Mouse (Mus musculus) megakaryocyte progenitor cell, adult 5-6 weeks (primary cell): ENCODE results near the gene Fbxl2. TPM values are rescaled to one million over a fixed set of nuclear protein-coding genes. Genes with fewer than 3 reads are reported as not detected.
A peak's percentile ranks its signal among the peaks of the same experiment; 100 is the strongest.

Experiments used
- ATAC-seq: replicated peaks from 2 replicates; pipeline ENCODE4 v1.8.0; 2016; ENCODE audit warnings: mild to moderate bottlenecking, moderate TSS enrichment, inconsistent platforms; ENCODE audit not compliant: poor library complexity
- total RNA-seq, 2 experiments: library from RNA; stranded (forward) in 1 of 2; stranded (reverse) in 1 of 2; fragments of 157-497, 149-512 nt in 1 of 2; fragments of 200-1000 nt in 1 of 2; gene quantifications; 2 replicates each; pipeline versions ENCODE4 v1.2.3 to v1.2.4; 2015 to 2017

Gene Fbxl2
- total RNA-seq, 2 experiments from 2014 or later = 0.67 to 2.0 TPM

DNA sequence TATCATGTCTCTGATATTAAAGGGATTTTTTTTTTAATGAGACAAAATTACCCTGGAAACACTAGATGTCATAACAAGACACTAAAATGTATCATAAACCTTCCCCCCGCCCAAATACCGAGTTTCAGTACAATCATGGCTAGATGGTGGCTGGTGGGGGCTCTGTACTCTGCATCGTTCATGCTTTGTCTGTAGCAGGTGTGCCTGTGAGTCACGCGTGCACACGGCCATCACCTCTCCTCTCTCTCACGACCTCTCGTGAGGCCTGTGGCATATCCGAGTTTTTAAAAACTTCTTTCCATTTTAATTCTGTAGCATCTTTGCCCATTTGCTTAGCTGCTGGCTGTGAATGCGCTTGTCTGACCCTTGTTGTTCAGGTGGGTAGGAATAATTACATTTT, 69.7 kb downstream of the Fbxl2 start:
- no peak for ATAC-seq

DNA sequence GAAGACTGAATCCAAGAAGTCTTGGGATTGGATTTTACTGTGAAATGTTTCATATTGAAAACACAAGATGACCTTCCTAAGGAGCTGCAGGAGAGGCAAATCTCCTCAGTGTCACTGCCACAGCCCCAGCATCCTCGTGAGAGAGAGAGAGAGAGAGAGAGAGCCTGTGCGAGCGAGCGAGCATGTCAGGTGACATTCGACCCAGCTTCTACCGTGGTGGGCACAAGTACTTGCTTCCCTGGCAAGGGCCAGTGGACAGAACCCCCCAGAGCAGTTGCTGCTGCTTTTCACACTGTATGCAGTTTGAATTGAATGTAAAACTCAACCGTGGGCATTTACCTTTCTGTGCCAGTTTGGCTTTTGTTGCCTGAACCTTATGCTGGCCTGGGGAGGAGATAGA, 70.5 kb downstream of the Fbxl2 start:
- ATAC-seq = no peak

- ATAC-seq = no peak
Measured at GRCm38 (mm10) chr9:113974945-113975344, 71.0 kb downstream of the Fbxl2 start.

DNA sequence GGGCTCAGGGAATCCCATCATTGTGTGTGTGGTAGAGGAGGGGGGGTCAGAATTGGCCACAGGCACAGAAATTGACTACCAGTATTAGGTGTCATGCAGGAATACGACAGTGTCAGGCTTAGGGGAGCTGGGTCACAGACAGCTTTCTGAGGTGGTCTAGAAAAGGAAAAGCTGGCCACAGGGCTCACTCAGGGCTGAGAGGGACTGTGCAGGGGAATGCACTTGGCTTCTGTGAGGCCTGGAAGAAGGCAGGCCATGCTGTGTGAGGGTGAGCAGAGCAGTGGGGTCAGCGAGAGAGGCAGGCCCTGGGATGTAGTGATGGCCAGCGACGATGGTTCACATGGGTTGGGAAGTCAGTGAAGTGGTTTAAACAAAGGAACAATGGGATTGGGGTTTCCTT, 72.1 kb downstream of the Fbxl2 start:
- no peak for ATAC-seq

DNA sequence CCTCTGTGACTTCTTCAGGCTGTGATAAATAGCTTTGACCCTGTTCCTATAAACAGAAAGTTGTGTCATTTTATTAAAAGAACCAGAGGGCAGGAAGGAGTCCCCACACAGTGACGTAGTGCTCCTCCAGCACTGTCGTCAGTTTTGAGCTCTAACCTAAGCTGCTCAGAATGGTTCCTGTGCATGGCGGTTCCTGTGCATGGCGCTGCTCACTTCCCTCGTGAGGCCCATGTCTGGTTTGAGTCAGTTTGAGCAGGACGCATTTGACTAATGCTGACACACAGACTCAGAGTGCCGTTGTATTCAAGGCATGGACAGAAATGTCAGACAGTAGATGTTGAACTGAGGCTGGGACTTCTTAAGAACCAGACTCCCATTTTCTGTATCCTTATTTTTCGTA, 74.4 kb downstream of the Fbxl2 start:
- no peak for ATAC-seq

GRCm38 (mm10) chr9:113970041-113970440, 76.0 kb downstream of the Fbxl2 start:
- ATAC-seq = peak; percentile 44

- ATAC-seq = peak; percentile 23; the same call in 1 of the 2 replicates
Measured at GRCm38 (mm10) chr9:113969399-113969798, 76.6 kb downstream of the Fbxl2 start.

- peak; percentile 91 for ATAC-seq
Measured at GRCm38 (mm10) chr9:113968967-113969366, 77.0 kb downstream of the Fbxl2 start.

GRCm38 (mm10) chr9:113966838-113967237, 79.2 kb downstream of the Fbxl2 start:
- no peak for ATAC-seq

DNA sequence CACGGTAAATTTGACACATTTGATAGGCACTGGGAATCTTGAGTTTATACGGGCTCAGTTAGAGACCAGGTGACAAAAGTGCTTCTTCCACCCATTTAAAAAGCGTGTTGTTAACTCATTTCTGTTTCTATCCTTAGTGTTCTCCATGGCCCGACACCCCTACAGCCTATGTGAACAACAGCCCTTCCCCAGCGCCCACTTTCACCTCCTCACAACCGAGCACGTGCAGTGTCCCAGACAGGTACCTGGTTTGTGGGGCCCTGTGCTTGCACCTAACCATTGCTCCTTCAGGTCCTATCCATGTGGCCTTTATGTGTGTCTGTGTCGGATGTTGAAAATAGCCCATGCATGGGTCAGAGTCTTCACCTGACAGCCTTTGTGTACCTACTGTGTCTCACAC, 81.6 kb downstream of the Fbxl2 start:
- ATAC-seq = no peak

DNA sequence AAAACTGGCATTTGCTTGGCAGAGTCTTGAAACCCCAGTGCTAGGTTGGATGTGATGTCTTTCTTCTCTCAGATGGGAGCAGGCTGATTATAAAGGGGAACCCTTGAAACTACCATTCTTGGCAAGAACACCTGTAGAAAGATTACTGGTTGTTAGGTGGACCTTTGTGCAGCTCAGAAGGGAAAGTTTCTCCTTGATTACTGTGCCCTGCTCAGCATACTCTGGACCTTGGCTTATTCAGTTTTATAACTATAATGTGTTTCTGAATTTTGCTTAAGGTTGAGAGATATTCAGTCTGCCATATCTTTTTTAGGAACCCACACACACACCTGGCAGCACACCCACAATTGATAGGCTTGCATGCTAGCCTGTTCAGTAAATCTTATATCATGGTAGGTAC, 82.3 kb downstream of the Fbxl2 start:
- peak; percentile 28 for ATAC-seq

DNA sequence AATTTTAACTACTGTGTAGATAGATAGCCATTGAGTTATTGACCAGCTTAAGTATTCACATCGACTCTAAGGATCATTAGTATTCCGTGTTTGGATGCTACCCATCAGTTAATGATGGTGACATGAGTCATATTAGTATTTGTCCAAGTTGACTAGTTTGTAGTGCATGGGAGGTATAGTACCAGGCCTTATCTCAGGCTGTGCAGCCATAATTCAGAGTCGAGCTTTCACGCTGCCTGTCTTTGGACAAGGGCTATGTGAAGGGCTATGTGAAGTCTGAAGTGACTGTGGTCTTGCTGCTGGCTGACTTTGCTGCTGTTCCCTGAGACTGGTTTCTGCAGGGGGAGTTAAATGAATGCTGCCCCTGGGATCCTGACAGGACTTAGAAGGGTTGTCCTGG, 88.2 kb downstream of the Fbxl2 start:
- ATAC-seq = no peak

DNA sequence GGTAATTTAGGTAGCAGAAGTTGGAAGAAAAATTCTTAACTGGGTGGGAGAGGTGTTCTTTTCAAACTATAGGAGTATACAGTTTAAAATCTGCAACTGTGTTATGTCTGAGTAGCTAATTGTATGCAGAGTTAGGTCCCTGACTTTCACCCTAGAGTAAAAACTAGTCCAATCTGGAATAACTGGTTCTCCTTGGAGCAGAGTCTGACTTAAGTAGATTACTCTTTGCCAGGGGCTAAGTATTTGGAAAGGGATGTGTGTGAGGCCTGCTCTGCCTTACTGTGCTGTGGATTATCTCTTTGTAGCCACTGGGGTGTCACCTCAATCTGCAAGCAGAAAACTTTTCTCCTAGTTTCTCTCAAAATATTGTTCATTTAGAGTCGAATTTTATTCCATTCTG, 98.8 kb downstream of the Fbxl2 start:
- ATAC-seq = no peak

DNA sequence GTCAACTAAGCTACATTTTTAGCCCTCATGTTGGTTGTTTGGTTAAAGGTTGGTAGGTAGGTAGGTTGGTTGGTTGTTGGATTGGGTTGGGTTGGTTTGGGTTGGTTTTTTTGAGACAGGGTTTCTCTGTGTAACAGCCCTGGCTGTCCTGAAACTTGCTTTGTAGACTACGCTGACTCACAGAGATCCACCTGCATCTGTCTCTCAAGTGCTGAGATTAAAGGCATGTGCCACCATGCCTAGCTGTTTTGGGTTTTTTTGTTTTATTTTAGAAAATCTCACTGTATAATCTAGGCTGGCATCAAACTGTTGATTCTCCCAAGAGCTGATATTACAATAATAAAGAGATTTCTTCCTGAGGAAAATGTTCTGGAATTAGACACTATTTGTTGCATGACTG, 102.6 kb downstream of the Fbxl2 start:
- no peak for ATAC-seq

- ATAC-seq = peak; percentile 92
Measured at GRCm38 (mm10) chr9:113941103-113941805, 104.7 kb downstream of the Fbxl2 start.

- no peak for ATAC-seq
Measured at GRCm38 (mm10) chr9:113939063-113939850, 106.7 kb downstream of the Fbxl2 start.

DNA sequence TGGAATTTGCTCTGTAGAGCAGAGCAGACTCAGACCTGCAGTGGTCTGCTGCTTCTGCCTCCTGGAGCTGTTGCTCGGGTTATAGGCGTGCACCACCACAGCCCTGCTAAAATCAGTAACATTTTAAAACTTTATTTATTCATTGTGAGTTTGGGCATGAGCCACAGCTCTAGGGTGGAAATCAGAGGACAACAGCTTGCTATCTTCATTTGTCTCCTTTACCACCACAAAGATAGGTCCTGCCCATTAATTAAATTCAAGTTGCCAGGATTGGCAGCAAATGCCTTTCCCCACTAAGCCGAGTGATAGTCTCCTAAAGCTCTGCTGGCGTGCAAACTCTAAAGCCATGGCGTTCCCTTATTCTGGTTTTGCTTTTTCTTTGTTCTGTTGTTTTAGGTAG, 110.4 kb downstream of the Fbxl2 start:
- ATAC-seq = peak; percentile 49

- no peak for ATAC-seq
Measured at GRCm38 (mm10) chr9:113932501-113932900, 113.5 kb downstream of the Fbxl2 start.

- ATAC-seq = peak; percentile 12
Measured at GRCm38 (mm10) chr9:113932100-113932470, 113.9 kb downstream of the Fbxl2 start.

- no peak for ATAC-seq
Measured at GRCm38 (mm10) chr9:113931375-113932099, 114.5 kb downstream of the Fbxl2 start.

- peak; percentile 77 for ATAC-seq
Measured at GRCm38 (mm10) chr9:113930534-113931374, 115.2 kb downstream of the Fbxl2 start, which contains the start of gene Ubp1. TSS of gene Ubp1 (plus strand) at chr9:113930934.
